Mouse (Mus musculus): ENCODE data around the gene Slfn9.
"Not testable (repeated sequence)": the region's sequence is repeated elsewhere in the genome, so short reads cannot be mapped to it uniquely, and the experiment has no call there.

The Slfn9 gene

GRCm38 (mm10) chr11:82991469-82992166 is at the start of gene Slfn9:
Slfn9 (minus strand) TSS chr11:82991830.
- DNase-seq (ENCODE audit: low spot score) = peak; percentile 30

- DNase-seq (ENCODE audit: low spot score) = no peak
Observed at GRCm38 (mm10) chr11:83041000-83041399, 49.4 kb upstream of the Slfn9 start.

- DNase-seq (ENCODE audit: low spot score) = no peak
Observed at GRCm38 (mm10) chr11:83040325-83040724, 48.7 kb upstream of the Slfn9 start.

- DNase-seq (ENCODE audit: low spot score) = no peak
Observed at GRCm38 (mm10) chr11:83039796-83040195, 48.2 kb upstream of the Slfn9 start.

GRCm38 (mm10) chr11:83039156-83039555 is 47.5 kb upstream of the Slfn9 start:
- DNase-seq (ENCODE audit: low spot score) = no peak

GRCm38 (mm10) chr11:83038686-83039085 is 47.1 kb upstream of the Slfn9 start:
- not testable (repeated sequence) for DNase-seq (ENCODE audit: low spot score)

GRCm38 (mm10) chr11:83020621-83021020 is 29.0 kb upstream of the Slfn9 start, which contains the start of gene Slfn8:
Slfn8 (minus strand) TSS chr11:83020810.
- no peak for DNase-seq (ENCODE audit: low spot score)

DNA sequence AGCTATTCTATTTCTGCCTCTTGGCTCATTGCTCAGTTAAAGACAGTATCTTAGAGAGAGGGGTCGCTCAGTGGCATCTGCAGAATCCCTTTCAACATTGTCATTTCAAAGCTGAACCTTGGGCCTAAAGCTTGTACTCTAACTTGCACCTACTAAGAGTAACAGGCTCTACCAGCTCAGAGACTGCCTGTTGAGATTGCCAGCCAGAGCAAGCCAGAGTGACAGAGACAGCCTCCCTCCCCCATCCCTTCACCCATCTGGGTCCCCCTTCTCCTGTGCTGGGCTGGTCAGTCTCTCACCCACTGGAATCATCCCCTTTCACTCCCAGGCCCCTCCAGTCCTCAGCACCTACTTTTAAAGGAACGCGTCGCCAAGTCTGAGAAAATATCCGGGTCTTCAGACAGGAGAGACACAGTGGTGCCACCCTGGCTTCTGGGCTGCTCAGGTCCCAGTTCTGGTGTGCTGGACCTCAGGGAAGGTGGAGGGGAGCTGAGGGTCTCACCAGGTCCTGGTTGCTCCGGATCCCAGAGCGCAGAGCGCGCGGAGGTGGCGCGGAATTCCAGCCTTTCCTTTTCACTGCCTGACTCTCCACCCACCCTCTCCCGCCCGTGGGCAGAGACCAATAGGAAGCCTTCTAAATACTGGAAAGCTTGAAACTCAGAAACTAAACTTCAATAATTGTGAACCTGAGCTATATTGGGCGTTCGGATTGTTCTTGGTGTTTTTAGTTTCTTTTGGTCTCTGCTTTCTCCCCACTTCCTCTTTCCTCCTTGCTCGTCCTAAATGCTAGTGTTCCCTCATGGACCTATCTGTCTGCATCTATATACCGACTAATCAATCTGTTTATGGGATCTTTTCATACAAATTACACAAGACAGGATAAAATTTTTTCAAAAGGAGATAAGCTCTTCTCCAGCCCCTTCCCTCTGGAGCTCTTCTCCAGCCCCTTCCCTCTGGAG is 28.2 kb upstream of the Slfn9 start:
- not testable (repeated sequence) for DNase-seq (ENCODE audit: low spot score)

DNA sequence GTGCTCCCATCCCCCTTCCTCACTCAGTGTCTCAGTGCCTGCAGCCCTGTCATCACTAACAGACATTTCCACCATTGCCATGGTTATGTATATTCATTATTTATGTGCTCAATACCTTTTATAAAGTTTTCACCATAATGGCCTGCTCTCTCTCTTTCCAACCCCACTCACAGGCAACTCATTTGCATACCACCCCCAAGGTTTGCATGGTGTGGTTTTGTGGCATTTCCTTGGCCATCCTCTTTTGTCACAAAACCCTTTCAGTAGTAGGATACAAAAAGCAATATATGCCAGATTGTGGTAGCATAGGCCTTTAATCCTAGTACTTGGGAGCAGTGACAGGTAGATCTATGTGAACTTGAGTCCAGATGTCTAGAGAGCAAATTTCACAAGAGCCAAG is 24.5 kb upstream of the Slfn9 start:
- DNase-seq (ENCODE audit: low spot score) = no peak

DNA sequence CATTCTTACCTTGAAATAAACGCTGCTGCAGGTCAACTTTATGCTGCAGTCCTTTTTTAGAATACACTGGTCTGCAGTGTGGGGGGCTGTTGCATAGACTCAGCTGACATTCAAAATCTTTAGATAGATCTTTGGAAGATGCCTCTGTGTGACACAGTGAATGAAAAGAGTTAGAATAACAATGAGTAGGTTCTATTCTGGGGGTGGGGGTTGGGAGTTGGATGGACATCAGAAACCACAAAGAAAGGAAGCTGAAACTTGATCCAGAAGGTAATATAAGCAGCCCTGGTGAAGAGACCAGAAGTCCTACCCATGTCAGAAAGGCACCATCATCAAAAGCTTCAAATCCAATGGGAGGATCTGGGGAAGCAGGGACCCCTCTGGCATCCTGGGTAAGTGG is 21.7 kb upstream of the Slfn9 start:
- DNase-seq (ENCODE audit: low spot score) = no peak

GRCm38 (mm10) chr11:82990612-82991385 is 831 bp downstream of the Slfn9 start:
- DNase-seq (ENCODE audit: low spot score) = not testable (repeated sequence)

DNA sequence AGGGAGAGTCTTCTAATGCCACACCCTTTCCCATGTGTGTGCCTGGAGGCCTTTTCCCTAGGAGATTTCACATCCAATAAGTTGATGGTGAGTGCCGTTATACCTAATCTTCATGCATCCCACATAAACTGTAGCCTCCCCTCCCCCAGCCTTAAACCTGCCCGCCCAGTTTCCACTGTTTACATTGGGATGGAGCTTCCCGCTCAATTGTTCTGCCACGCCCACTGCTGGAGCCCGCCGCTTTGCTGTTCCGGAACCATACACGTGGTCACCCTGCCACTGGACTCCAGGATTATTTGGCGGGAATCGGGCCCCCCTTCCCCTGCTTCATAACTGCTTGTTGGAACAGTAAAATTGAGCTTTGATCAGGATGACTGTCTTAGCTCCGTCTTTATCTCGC is 2.3 kb downstream of the Slfn9 start:
- DNase-seq (ENCODE audit: low spot score) = no peak

DNA sequence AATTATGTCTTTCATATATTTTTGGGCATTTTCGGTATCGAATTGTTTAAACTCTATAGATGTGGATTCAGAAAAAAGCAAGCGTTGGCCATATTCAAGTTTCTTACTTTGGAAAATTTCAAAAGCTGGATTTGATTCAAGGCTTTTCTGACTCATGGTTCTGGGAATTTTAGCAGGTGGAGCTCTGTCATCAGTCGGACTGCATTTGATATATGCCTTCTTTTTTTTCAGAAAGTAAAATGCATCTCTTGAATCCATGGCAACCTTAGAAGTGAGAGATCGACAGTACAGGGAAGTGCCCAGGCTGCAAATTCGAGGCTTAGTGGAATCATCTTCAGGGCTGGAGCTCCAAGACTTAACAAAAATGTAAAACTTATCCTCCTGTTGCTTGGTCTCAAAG is 4.0 kb downstream of the Slfn9 start:
- DNase-seq (ENCODE audit: low spot score) = no peak

GRCm38 (mm10) chr11:82983193-82983592 is 8.4 kb downstream of the Slfn9 start:
- DNase-seq (ENCODE audit: low spot score) = no peak

DNA sequence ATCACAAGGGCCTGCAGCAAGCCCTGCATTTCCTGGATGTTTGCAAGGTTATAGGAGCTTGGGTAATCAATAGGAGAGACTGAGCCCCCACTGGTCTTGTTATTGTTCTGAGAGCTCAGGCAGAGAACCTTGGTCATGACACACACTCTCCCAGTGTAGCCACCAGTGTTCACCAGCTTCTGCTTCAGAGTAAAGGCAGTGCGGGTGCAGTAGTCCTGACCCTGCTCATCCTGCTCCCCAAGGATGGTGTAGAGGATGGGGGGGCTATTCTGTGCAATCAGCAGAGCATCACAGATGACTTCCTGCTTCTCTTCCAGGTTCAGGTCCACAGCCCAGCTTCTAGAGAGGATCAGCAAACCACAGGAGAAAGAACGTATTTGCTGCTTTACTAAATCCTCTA is 9.2 kb downstream of the Slfn9 start:
- DNase-seq (ENCODE audit: low spot score) = not testable (repeated sequence)

DNA sequence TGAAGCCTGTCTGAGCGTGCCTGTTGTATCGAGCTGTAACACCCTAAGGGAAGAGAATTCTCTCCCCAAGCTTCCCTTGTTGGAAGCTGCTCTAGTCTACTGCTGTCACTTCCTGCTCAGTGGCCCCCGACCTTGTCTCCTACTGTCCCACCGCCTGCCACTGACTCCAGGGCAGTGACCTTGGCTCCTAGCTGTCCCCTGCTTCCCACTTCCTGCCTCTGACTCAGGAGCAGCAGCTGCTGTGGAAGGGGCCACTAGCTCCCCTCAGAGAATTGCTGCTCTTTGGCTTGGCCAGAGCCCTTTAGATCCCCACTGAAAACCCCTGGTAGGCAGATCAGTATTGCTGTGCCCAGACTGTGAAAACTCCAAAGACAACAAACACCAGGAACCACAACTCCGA is 17.7 kb downstream of the Slfn9 start:
- DNase-seq (ENCODE audit: low spot score) = no peak

DNA sequence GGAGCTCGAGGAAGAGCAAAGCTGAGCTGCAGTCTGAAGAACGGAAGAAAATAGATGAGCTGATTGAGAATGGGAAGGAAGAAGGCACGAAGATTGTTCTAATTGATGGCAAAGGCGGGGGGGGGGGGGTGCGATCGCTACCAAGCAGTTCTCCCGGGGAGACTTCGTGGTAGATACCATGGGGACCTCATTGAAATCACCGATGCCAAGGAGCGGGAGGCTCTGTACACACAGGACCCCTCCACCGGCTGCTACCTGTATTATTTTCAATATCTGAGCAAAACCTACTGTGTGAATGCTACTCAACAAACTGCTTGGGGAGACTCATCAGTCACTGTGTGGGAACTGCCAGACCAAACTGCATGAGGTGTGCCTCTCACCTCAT is 20.0 kb downstream of the Slfn9 start:
- no peak for DNase-seq (ENCODE audit: low spot score)

- DNase-seq (ENCODE audit: low spot score) = no peak
Observed at GRCm38 (mm10) chr11:82970712-82971589, 20.7 kb downstream of the Slfn9 start.

- DNase-seq (ENCODE audit: low spot score) = no peak
Observed at GRCm38 (mm10) chr11:82962215-82962614, 29.4 kb downstream of the Slfn9 start.

DNA sequence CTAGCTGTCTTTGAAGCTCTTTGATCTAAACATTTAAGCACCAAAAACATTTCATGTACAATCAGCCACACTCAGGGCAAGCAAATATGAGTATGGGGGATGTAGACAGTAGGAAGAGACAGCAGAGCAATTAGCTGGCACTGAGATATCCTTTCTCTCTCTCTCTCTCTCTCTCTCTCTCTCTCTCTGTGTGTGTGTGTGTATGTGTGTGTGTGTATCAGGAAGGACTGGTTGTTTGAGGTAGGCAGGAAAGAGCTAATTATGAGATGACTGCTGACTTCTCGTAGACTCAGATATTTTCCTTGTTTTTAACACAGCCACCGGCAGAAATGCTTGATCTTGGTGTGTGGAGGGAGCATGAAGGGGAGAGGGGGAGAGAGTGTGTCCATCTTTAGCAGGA is 29.9 kb downstream of the Slfn9 start:
- no peak for DNase-seq (ENCODE audit: low spot score)

DNA sequence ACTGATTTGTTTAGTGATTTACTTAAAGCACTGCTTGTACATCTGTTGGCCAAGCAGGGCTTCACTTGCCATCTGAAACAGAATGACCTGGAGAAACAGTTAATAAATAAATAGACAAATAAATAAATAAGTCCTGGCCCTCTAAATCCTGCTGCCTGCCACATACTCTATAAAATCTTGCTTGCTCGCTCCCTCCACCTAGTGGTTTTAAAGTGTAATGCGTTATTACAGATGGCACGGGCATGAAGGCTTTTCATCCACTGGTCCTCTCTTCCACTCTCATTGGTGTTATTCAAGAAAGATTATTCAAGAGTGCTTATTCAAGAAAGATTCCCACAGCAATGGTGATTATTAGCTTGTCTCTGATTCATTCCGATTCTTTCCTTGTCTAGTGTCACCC is 32.0 kb downstream of the Slfn9 start:
- DNase-seq (ENCODE audit: low spot score) = peak; percentile 11

All from MN1 (cell line).